Mouse (Mus musculus) CH12.LX (cell line): ENCODE results near the gene Zfp651.

ENCODE experiments used
- CHD2 ChIP-seq: IDR thresholded peaks from 2 replicates; pipeline ENCODE4 v1.6.1; 2011; ENCODE audit warnings: low read length, improper control_type of control experiment
- CTCF ChIP-seq, 2 experiments: IDR thresholded peaks in 1 of 2; conservative IDR thresholded peaks in 1 of 2; 2 replicates each; pipeline ENCODE4 v1.5.1; 2011 to 2012; ENCODE audit warnings: low read depth in 2 of 2, low read length in 2 of 2, improper control_type of control experiment in 1 of 2, inconsistent platforms in 1 of 2, mild to moderate bottlenecking in 1 of 2, moderate library complexity in 1 of 2
- ELF1 ChIP-seq: IDR thresholded peaks from 2 replicates; pipeline ENCODE4 v1.6.1; 2014; ENCODE audit warnings: low read depth, mild to moderate bottlenecking, inconsistent platforms, low read length, improper control_type of control experiment
- MAFK ChIP-seq: IDR thresholded peaks from 2 replicates; pipeline ENCODE4 v1.6.1; 2011; ENCODE audit warnings: low read length, improper control_type of control experiment; ENCODE audit not compliant: insufficient replicate concordance
- MAZ ChIP-seq: IDR thresholded peaks from 2 replicates; pipeline ENCODE4 v1.6.1; 2012; ENCODE audit warnings: low read depth, mild to moderate bottlenecking, inconsistent platforms, low read length, improper control_type of control experiment, moderate library complexity
- SMC3 ChIP-seq: IDR thresholded peaks from 2 replicates; pipeline ENCODE4 v1.6.1; 2011; ENCODE audit warnings: low read depth, low read length, improper control_type of control experiment

- TF ChIP-seq CTCF (conservative IDR thresholded peaks at IDR 0.05 in 1 of 2, IDR thresholded peaks at IDR 0.05 in 1 of 2; ENCODE audit: low read depth in 2 of 2, low read length in 2 of 2) (no peak), MAFK (peak; percentile 78), SMC3 (peak; percentile 11; the same call in 1 of the 2 replicates), ELF1 (peak; percentile 66), CHD2 (peak; percentile 91), MAZ (peak; percentile 66; the same call in 1 of the 2 replicates)
These were observed 18.0 kb upstream of the Zfp651 start for GRCm38 (mm10) chr9:121741168-121741567.
